Mouse (Mus musculus): ENCODE results near the gene Inhbe. TPM values are rescaled to one million over a fixed set of nuclear protein-coding genes. Genes with fewer than 3 reads are reported as not detected.

The Inhbe gene
- polyA plus RNA-seq, 1 experiment from 2014 or later, result 0.08 TPM

- H3K27ac ChIP-seq, result no peak overlapping the region
- H3K36me3 ChIP-seq, result peaks cover 99% of the 10 kb centered on the region
- ATAC-seq (ENCODE audit: insufficient number of reproducible peaks, insufficient read depth, low FRiP score, low TSS enrichment, low read depth), result no peak
Observed at GRCm38 (mm10) chr10:127303136-127303535, 51.1 kb downstream of the Inhbe start.

GRCm38 (mm10) chr10:127300361-127300760 lies 53.9 kb downstream of the Inhbe start:
- H3K27me3 ChIP-seq, result no peaks in the 10 kb centered on the region
- H3K4me2 ChIP-seq, result no peak overlapping the region
- ATAC-seq (ENCODE audit: insufficient number of reproducible peaks, insufficient read depth, low FRiP score, low TSS enrichment, low read depth), result no peak
- 97% methylated on average over 6 of the region's 6 CpGs for WGBS
- peaks cover 99% of the 10 kb centered on the region for H3K36me3 ChIP-seq
- H3K4me3 ChIP-seq (replicated peaks), result no peak overlapping the region
- no peak overlapping the region for H3K27ac ChIP-seq
- no peak overlapping the region for H3K9ac ChIP-seq (replicated peaks)
- H3K9me3 ChIP-seq, result no peaks in the 10 kb centered on the region
- no peaks in the 10 kb centered on the region for H3K4me1 ChIP-seq (replicated peaks)

More at GRCm38 (mm10) chr10:127303136-127303535, 51.1 kb downstream of the Inhbe start:
- Histone ChIP-seq H3K4me2 (no peak overlapping the region), H3K4me1 (replicated peaks) (no peaks in the 10 kb centered on the region), H3K9ac (replicated peaks) (peak overlapping the region; percentile 18; the same call in 1 of the 2 replicates), H3K9me3 (no peaks in the 10 kb centered on the region), H3K27me3 (no peaks in the 10 kb centered on the region), H3K4me3 (replicated peaks) (no peak overlapping the region)
- WGBS, result 95% methylated on average over 11 of the region's 11 CpGs

Other genes starting within 250 kb of the Inhbe start
- gene Os9, start 233.3 kb downstream of the Inhbe start, polyA plus RNA-seq (2016; fragmentation: Nextera tagmentation; extraction: Ambion mirVana), result 58.7 and 65.5 TPM in 2 replicates
- 4.3 and 5.0 TPM in 2 replicates for gene B4galnt1, start 189.2 kb downstream of the Inhbe start, polyA plus RNA-seq (2016; fragmentation: Nextera tagmentation; extraction: Ambion mirVana)
- 3.4 and 3.5 TPM in 2 replicates for gene Slc26a10, start 173.8 kb downstream of the Inhbe start, polyA plus RNA-seq (2016; fragmentation: Nextera tagmentation; extraction: Ambion mirVana)
- 67.5 and 74.1 TPM in 2 replicates for gene Arhgef25, start 164.3 kb downstream of the Inhbe start, polyA plus RNA-seq (2016; fragmentation: Nextera tagmentation; extraction: Ambion mirVana)
- 150 and 166 TPM in 2 replicates for gene Dtx3, start 158.7 kb downstream of the Inhbe start, polyA plus RNA-seq (2016; fragmentation: Nextera tagmentation; extraction: Ambion mirVana)
- gene Pip4k2c, start 142.8 kb downstream of the Inhbe start, polyA plus RNA-seq (2016; fragmentation: Nextera tagmentation; extraction: Ambion mirVana), result 27.3 and 28.0 TPM in 2 replicates
- 5.3 and 5.6 TPM in 2 replicates for gene Kif5a, start 91.1 kb downstream of the Inhbe start, polyA plus RNA-seq (2016; fragmentation: Nextera tagmentation; extraction: Ambion mirVana)
- 174 and 183 TPM in 2 replicates for gene Dctn2, start 88.0 kb downstream of the Inhbe start, polyA plus RNA-seq (2016; fragmentation: Nextera tagmentation; extraction: Ambion mirVana)
- 17.2 and 19.8 TPM in 2 replicates for gene Mbd6, start 65.4 kb downstream of the Inhbe start, polyA plus RNA-seq (2016; fragmentation: Nextera tagmentation; extraction: Ambion mirVana)
- gene Mars, start 42.6 kb downstream of the Inhbe start, polyA plus RNA-seq (2016; fragmentation: Nextera tagmentation; extraction: Ambion mirVana), result 144 and 145 TPM in 2 replicates
- gene Arhgap9, start 32.4 kb downstream of the Inhbe start, polyA plus RNA-seq (2016; fragmentation: Nextera tagmentation; extraction: Ambion mirVana), result 5.7 and 6.5 TPM in 2 replicates
- 11.0 and 14.2 TPM in 2 replicates for gene Gli1, start 12.4 kb downstream of the Inhbe start, polyA plus RNA-seq (2016; fragmentation: Nextera tagmentation; extraction: Ambion mirVana)
- not detected in 2 replicates for gene Inhbc, start 16.0 kb upstream of the Inhbe start, polyA plus RNA-seq (2016; fragmentation: Nextera tagmentation; extraction: Ambion mirVana)
- gene R3hdm2, start 25.9 kb upstream of the Inhbe start, polyA plus RNA-seq (2016; fragmentation: Nextera tagmentation; extraction: Ambion mirVana), result 45.6 and 56.4 TPM in 2 replicates
- gene Stac3, start 147.3 kb upstream of the Inhbe start, polyA plus RNA-seq (2016; fragmentation: Nextera tagmentation; extraction: Ambion mirVana), result 11.5 and 11.7 TPM in 2 replicates
- 0.60 and 1.6 TPM in 2 replicates for gene Ndufa4l2, start 160.6 kb upstream of the Inhbe start, polyA plus RNA-seq (2016; fragmentation: Nextera tagmentation; extraction: Ambion mirVana)
- 96.8 and 98.1 TPM in 2 replicates for gene Shmt2, start 168.0 kb upstream of the Inhbe start, polyA plus RNA-seq (2016; fragmentation: Nextera tagmentation; extraction: Ambion mirVana)
- gene Nxph4, start 180.1 kb upstream of the Inhbe start, polyA plus RNA-seq (2016; fragmentation: Nextera tagmentation; extraction: Ambion mirVana), result 4.2 and 6.3 TPM in 2 replicates

All from limb, embryonic 12.5 days (tissue).